Comparison of ENCODE assay signal across 9 mouse cellular contexts in genomic region chr15:94520205-94520900, GRCm38 (mm10). TPM values are rescaled to one million over a fixed set of nuclear protein-coding genes. Genes with fewer than 3 reads are reported as not detected.
DNase-seq lines count a peak whose midpoint lies in the region; ATAC-seq and TF ChIP-seq lines count a peak whose summit lies in the region.
"Had no signal": no experiment of that assay in that cellular context is flagged by ENCODE, and none has a peak within 500 bp of the region (broad histone marks: within the 10 kb centered on the region; RNA-seq: fewer than 3 reads in every experiment).

No protein-coding gene starts in this region.

- no peaks in the 10 kb centered on the region for H3K27me3 ChIP-seq in lung, embryonic 16.5 days (ENCODE audit: control insufficient read depth, insufficient read depth, low read depth, low read length)

- no peaks in the 10 kb centered on the region for H3K4me1 ChIP-seq in ES-E14 (ENCODE audit: control insufficient read depth in 2 of 2, insufficient read depth in 2 of 2, low read length in 2 of 2, poor library complexity in 1 of 2)
- H3K4me1 ChIP-seq in lung, embryonic 16.5 days (replicated peaks; ENCODE audit: control insufficient read depth, insufficient read depth, low read length) = no peaks in the 10 kb centered on the region

- H3K9me3 ChIP-seq in ES-E14 (ENCODE audit: control insufficient read depth, insufficient read depth, low read depth, low read length) = no peaks in the 10 kb centered on the region
- H3K9me3 ChIP-seq in lung, embryonic 16.5 days (ENCODE audit: control insufficient read depth, low read length) = 0 out of 2 replicates have a peak, but pooled peaks cover 2% of the 10 kb centered on the region

- H3K4me3 ChIP-seq in ES-E14 (ENCODE audit: insufficient read depth in 1 of 2, low read depth in 1 of 2, low read length in 2 of 2, poor library complexity in 1 of 2, severe bottlenecking in 1 of 2) = no peak overlapping the region
- no peak overlapping the region for H3K4me3 ChIP-seq in lung, embryonic 16.5 days (ENCODE audit: low read length)
- H3K4me3 ChIP-seq: erythroblast, embryonic 14.5 days had no signal

- intact Hi-C loops in left cerebral cortex, postnatal 36 days (cut with DNase I) = loop anchor here (1.0 to 5.0 kb wide), 2 partner anchors 177 to 253 kb away; no protein-coding TSS in a partner anchor

- DNase-seq in left cerebral cortex, adult 11 months (ENCODE audit: low spot score) = peak; percentile 36
- DNase-seq in left cerebral cortex, postnatal 36 days (ENCODE audit: low spot score in 2 of 2) = no peak
- DNase-seq in ES-E14 (ENCODE audit: low read depth, low spot score) = no peak
- DNase-seq in c-Kit-positive CD71-negative TER-119-negative erythroid progenitor cells, embryonic 14.5 days (ENCODE audit: low read depth) = peak; percentile 63
- peak; percentile 69 for DNase-seq in telencephalon, adult 2 months (ENCODE audit: low read depth, low spot score)

- in situ Hi-C loops in ES-E14 (cut with MboI; ENCODE audit: low sequenced_read_pairs in 2 of 2, unreplicated experiment in 2 of 2) = no loop called here

- no peak overlapping the region for H3K27ac ChIP-seq in ES-E14 (ENCODE audit: insufficient read depth, low read depth, low read length, poor library complexity, severe bottlenecking)
- no peak overlapping the region for H3K27ac ChIP-seq in lung, embryonic 16.5 days (ENCODE audit: low read length)
- H3K27ac ChIP-seq: macrophage had no signal

- 31% methylated on average over 9 of the region's 9 CpGs for WGBS in lung, embryonic 16.5 days

- H3K9ac ChIP-seq in ES-E14 (ENCODE audit: insufficient read depth, low read depth, low read length, poor library complexity, severe bottlenecking) = no peak overlapping the region
- H3K9ac ChIP-seq in lung, embryonic 16.5 days (ENCODE audit: low read length) = no peak overlapping the region

- ATAC-seq in hematopoietic stem cell, adult 5-6 weeks (replicated peaks in 1 of 2; ENCODE audit: insufficient read depth in 1 of 2, low FRiP score in 2 of 2, low TSS enrichment in 1 of 2, low read depth in 1 of 2, poor library complexity in 2 of 2, severe bottlenecking in 2 of 2) = peak; percentile 70 to 80; a peak in 2 of 4 replicates
- 0 out of 2 replicates have a peak, but pooled peaks have one; percentile 38 for ATAC-seq in lung, embryonic 16.5 days (ENCODE audit: low read depth)

- H3K4me2 ChIP-seq in lung, embryonic 16.5 days (ENCODE audit: low read depth, low read length) = no peak overlapping the region

- H3K36me3 ChIP-seq in ES-E14 (ENCODE audit: control insufficient read depth, insufficient read depth, low read length, poor library complexity, severe bottlenecking) = no peaks in the 10 kb centered on the region
- H3K36me3 ChIP-seq in lung, embryonic 16.5 days (ENCODE audit: control insufficient read depth, insufficient read depth, low read length) = no peaks in the 10 kb centered on the region; the same call in 1 of the 2 replicates

TF ChIP-seq in ES-E14, 5 proteins besides CTCF, POLR2A, EP300 and RAD21:
- TF ChIP-seq ZNF384 (IDR thresholded peaks at IDR 0.05; ENCODE audit: low read depth, low read length) = no peak
- 0 out of 2 replicates have a peak, but pooled peaks have one; percentile 10 for TF ChIP-seq ZC3H11A (IDR thresholded peaks at IDR 0.05; ENCODE audit: borderline replicate concordance, low read depth, low read length)
- no peak for TF ChIP-seq CHD2 (IDR thresholded peaks at IDR 0.05; ENCODE audit: low read depth, low read length)
- no peak for TF ChIP-seq MAFK (IDR thresholded peaks at IDR 0.05; ENCODE audit: insufficient read depth, low read depth, low read length)

RNA-seq across cellular contexts. Expression of gene Pus7l, which starts 23.0 kb away (rescaled TPM):
- 1 to 10 TPM; 4.0 to 4.4 TPM for total RNA-seq in left cerebral cortex, postnatal 36 days (2021)
- total RNA-seq in ES-E14 (2012; rRNA removed) = 4.1 and 6.6 TPM in 2 replicates
- total RNA-seq in hematopoietic stem cell, adult 5-6 weeks (2017) = 15.3 and 15.9 TPM in 2 replicates
- polyA plus RNA-seq in lung, embryonic 16.5 days (2015; fragmentation: Nextera tagmentation; extraction: Ambion mirVana) = 6.1 and 7.1 TPM in 2 replicates

RNA-seq across cellular contexts. Expression of gene Irak4, which starts 23.1 kb away (rescaled TPM):
- 1 to 10 TPM; 1.7 to 2.0 TPM for total RNA-seq in left cerebral cortex, postnatal 36 days (2021)
- total RNA-seq in ES-E14 (2012; rRNA removed) = 2.3 and 2.4 TPM in 2 replicates
- 23.5 and 29.9 TPM in 2 replicates for total RNA-seq in hematopoietic stem cell, adult 5-6 weeks (2017)
- polyA plus RNA-seq in lung, embryonic 16.5 days (2015; fragmentation: Nextera tagmentation; extraction: Ambion mirVana) = 9.2 and 9.8 TPM in 2 replicates

RNA-seq across cellular contexts. Expression of gene Adamts20, which starts 55.1 kb away (rescaled TPM):
- total RNA-seq in left cerebral cortex, postnatal 36 days (2021) = 10 to 100 TPM in 1 of 2 experiments, 1 to 10 TPM in 1; 8.9 to 11.0 TPM
- total RNA-seq in ES-E14 (2012; rRNA removed) = 0.63 and 0.80 TPM in 2 replicates
- not detected in 2 replicates for total RNA-seq in hematopoietic stem cell, adult 5-6 weeks (2017)
- polyA plus RNA-seq in lung, embryonic 16.5 days (2015; fragmentation: Nextera tagmentation; extraction: Ambion mirVana) = 1.3 and 1.6 TPM in 2 replicates
- polyA plus RNA-seq: erythroblast, embryonic 14.5 days; macrophage had no signal

Comparison
In these comparisons a context has a peak if more than half of its experiments do, and no peak if none do; other contexts are left out.
1. DNase-seq: peak in left cerebral cortex, adult 11 months (single experiment), c-Kit-positive CD71-negative TER-119-negative erythroid progenitor cells, embryonic 14.5 days (single experiment) and telencephalon, adult 2 months (single experiment); none in left cerebral cortex, postnatal 36 days (0 of 2) and ES-E14 (single experiment).